Mouse (Mus musculus): ENCODE measurements around the gene Gigyf1.

Gigyf1 gene

GRCm38 (mm10) chr5:137514811-137515210 lies 3.5 kb upstream of the Gigyf1 start:
- no peak for DNase-seq

- DNase-seq: no peak
Measured at GRCm38 (mm10) chr5:137519691-137520550, 1.6 kb downstream of the Gigyf1 start.

GRCm38 (mm10) chr5:137521861-137522260 lies 3.5 kb downstream of the Gigyf1 start:
- DNase-seq: no peak

GRCm38 (mm10) chr5:137522711-137523110 lies 4.4 kb downstream of the Gigyf1 start:
- no peak for DNase-seq

GRCm38 (mm10) chr5:137523396-137524250 lies 5.3 kb downstream of the Gigyf1 start:
- no peak for DNase-seq

- no peak for DNase-seq
Measured at GRCm38 (mm10) chr5:137524251-137524515, 5.8 kb downstream of the Gigyf1 start.

- no peak for DNase-seq
Measured at GRCm38 (mm10) chr5:137524671-137525070, 6.3 kb downstream of the Gigyf1 start.

- no peak for DNase-seq
Measured at GRCm38 (mm10) chr5:137525511-137525910, 7.2 kb downstream of the Gigyf1 start.

GRCm38 (mm10) chr5:137526192-137526936 lies 8.0 kb downstream of the Gigyf1 start:
- peak; percentile 64 for DNase-seq

- no peak for DNase-seq
Measured at GRCm38 (mm10) chr5:137527413-137527812, 9.1 kb downstream of the Gigyf1 start.

- DNase-seq: no peak
Measured at GRCm38 (mm10) chr5:137528247-137528968, 10.1 kb downstream of the Gigyf1 start.

- no peak for DNase-seq
Measured at GRCm38 (mm10) chr5:137529221-137529995, 11.1 kb downstream of the Gigyf1 start.

- no peak for DNase-seq
Measured at GRCm38 (mm10) chr5:137530075-137530474, 11.7 kb downstream of the Gigyf1 start.

GRCm38 (mm10) chr5:137530588-137531413 lies 12.5 kb downstream of the Gigyf1 start:
- peak; percentile 92 for DNase-seq

GRCm38 (mm10) chr5:137531414-137532130 lies 13.2 kb downstream of the Gigyf1 start:
- no peak for DNase-seq

- peak; percentile 25 for DNase-seq
Measured at GRCm38 (mm10) chr5:137532131-137532807, 13.9 kb downstream of the Gigyf1 start.

GRCm38 (mm10) chr5:137532808-137533116 lies 14.4 kb downstream of the Gigyf1 start:
- no peak for DNase-seq

GRCm38 (mm10) chr5:137533117-137533827 lies 14.9 kb downstream of the Gigyf1 start, which contains the start of the genes Epo and Gnb2:
Epo (minus strand) TSS chr5:137533242.
Gnb2 (minus strand) TSS chr5:137533510.
- peak; percentile 98 for DNase-seq

- DNase-seq: peak; percentile 4
Measured at GRCm38 (mm10) chr5:137534762-137535161, 16.4 kb downstream of the Gigyf1 start.
